Comparison of ENCODE assay signal across 9 mouse cellular contexts in genomic region chr11:69171626-69172025, GRCm38 (mm10). TPM values are rescaled to one million over a fixed set of nuclear protein-coding genes. Genes with fewer than 3 reads are reported as not detected.
DNase-seq lines count a peak whose midpoint lies in the region; ATAC-seq and TF ChIP-seq lines count a peak whose summit lies in the region.
"Had no signal": no experiment of that assay in that cellular context is flagged by ENCODE, and none has a peak within 500 bp of the region (broad histone marks: within the 10 kb centered on the region; RNA-seq: fewer than 3 reads in every experiment).

No protein-coding gene starts in this region.

- no peak overlapping the region for H3K4me3 ChIP-seq in forebrain, embryonic 11.5 days (ENCODE audit: low read depth, low read length)
- H3K4me3 ChIP-seq in forebrain, embryonic 12.5 days (replicated peaks), result no peak overlapping the region
- no peak overlapping the region for H3K4me3 ChIP-seq in spleen, adult 2 months (ENCODE audit: extremely low read depth, insufficient read depth, insufficient read length)

- peak; percentile 72; the same call in 1 of the 2 replicates for TF ChIP-seq CTCF in spleen, adult 2 months (IDR thresholded peaks at IDR 0.05; ENCODE audit: extremely low read depth, insufficient read depth, insufficient read length, insufficient replicate concordance)

- DNase-seq in forebrain, embryonic 11.5 days (ENCODE audit: low spot score), result peak; percentile 75
- peak in 1 of 2 experiments; percentile 18 for DNase-seq in spleen, adult 2 months (ENCODE audit: low read depth in 1 of 2, low spot score in 2 of 2)
- no peak for DNase-seq in spleen, adult 12 weeks (ENCODE audit: low spot score)
- peak; percentile 59 for DNase-seq in embryo, embryonic 11 days
- peak; percentile 77 for DNase-seq in heart, postnatal 36 days
- peak; percentile 70 for DNase-seq in lung, postnatal 14 days
- peak; percentile 87 for DNase-seq in testis, postnatal 10 days (ENCODE audit: low spot score)

- no peak overlapping the region for H3K9ac ChIP-seq in forebrain, embryonic 11.5 days (ENCODE audit: low read length)
- H3K9ac ChIP-seq in forebrain, embryonic 12.5 days, result no peak overlapping the region

- TF ChIP-seq POLR2A in spleen, adult 2 months (IDR thresholded peaks at IDR 0.05; ENCODE audit: low read depth, low read length), result no peak

- no peaks in the 10 kb centered on the region for H3K4me1 ChIP-seq in forebrain, embryonic 11.5 days (replicated peaks; ENCODE audit: control insufficient read depth, insufficient read depth, low read length)
- H3K4me1 ChIP-seq in forebrain, embryonic 12.5 days, result no peaks in the 10 kb centered on the region; the same call in 1 of the 2 replicates
- H3K4me1 ChIP-seq in spleen, adult 2 months (ENCODE audit: control insufficient read depth, insufficient read depth, insufficient read length), result no peaks in the 10 kb centered on the region

- no peak overlapping the region for H3K27ac ChIP-seq in forebrain, embryonic 11.5 days (ENCODE audit: low read depth, low read length)
- no peak overlapping the region for H3K27ac ChIP-seq in forebrain, embryonic 12.5 days
- H3K27ac ChIP-seq in spleen, adult 2 months (ENCODE audit: insufficient read depth, low read length), result no peak overlapping the region

- intact Hi-C loops in heart, postnatal 36 days (cut with DNase I), result no loop called here

- H3K36me3 ChIP-seq in forebrain, embryonic 11.5 days (ENCODE audit: control insufficient read depth, insufficient read depth, low read length), result no peaks in the 10 kb centered on the region
- no peaks in the 10 kb centered on the region for H3K36me3 ChIP-seq in forebrain, embryonic 12.5 days (replicated peaks)
- no peaks in the 10 kb centered on the region for H3K36me3 ChIP-seq in spleen, adult 2 months (ENCODE audit: control insufficient read depth, insufficient read depth, low read length)

- H3K9me3 ChIP-seq in forebrain, embryonic 11.5 days (ENCODE audit: control insufficient read depth, low read length), result no peaks in the 10 kb centered on the region
- H3K9me3 ChIP-seq in forebrain, embryonic 12.5 days, result no peaks in the 10 kb centered on the region

- no peak for ATAC-seq in forebrain, embryonic 11.5 days (replicated peaks; ENCODE audit: low FRiP score)
- ATAC-seq in forebrain, embryonic 12.5 days (ENCODE audit: low FRiP score), result no peak

- no peaks in the 10 kb centered on the region for H3K27me3 ChIP-seq in forebrain, embryonic 11.5 days (ENCODE audit: control insufficient read depth, insufficient read depth, low read length)
- peaks cover 5% of the 10 kb centered on the region; the same call in 1 of the 2 replicates for H3K27me3 ChIP-seq in forebrain, embryonic 12.5 days
- H3K27me3 ChIP-seq in spleen, adult 2 months (ENCODE audit: control insufficient read depth, insufficient read depth, low read length), result no peaks in the 10 kb centered on the region

- H3K4me2 ChIP-seq in forebrain, embryonic 11.5 days (ENCODE audit: low read depth, low read length, severe bottlenecking), result no peak overlapping the region
- no peak overlapping the region for H3K4me2 ChIP-seq in forebrain, embryonic 12.5 days

- WGBS in forebrain, embryonic 11.5 days, result 27% methylated on average over 7 of the region's 7 CpGs
- 32% methylated on average over 7 of the region's 7 CpGs for WGBS in forebrain, embryonic 12.5 days
- WGBS in spleen, adult 2 months, result 37% methylated on average over 7 of the region's 7 CpGs

RNA-seq across cellular contexts. Expression of gene Alox12b, which starts 14.8 kb away (rescaled TPM):
- 0.08 TPM in 1 of 2 replicates, not detected in the other for polyA plus RNA-seq in forebrain, embryonic 11.5 days (2014; fragmentation: Nextera tagmentation; extraction: Ambion mirVana)
- polyA plus RNA-seq in forebrain, embryonic 12.5 days (2016; fragmentation: Nextera tagmentation; extraction: Ambion mirVana), result not detected in 2 replicates
- not detected in 2 replicates for polyA plus RNA-seq in spleen, adult 2 months (2012; rRNA removed)
- total RNA-seq in heart, postnatal 36 days (2021), result not detected
- polyA plus RNA-seq: liver, embryonic 16.5 days had no signal

RNA-seq across cellular contexts. Expression of gene Alox8, which starts 26.0 kb away (rescaled TPM):
- 0.08 and 0.11 TPM in 2 replicates for polyA plus RNA-seq in forebrain, embryonic 11.5 days (2014; fragmentation: Nextera tagmentation; extraction: Ambion mirVana)
- polyA plus RNA-seq in forebrain, embryonic 12.5 days (2016; fragmentation: Nextera tagmentation; extraction: Ambion mirVana), result not detected in 2 replicates
- 0.12 and 0.18 TPM in 2 replicates for polyA plus RNA-seq in spleen, adult 2 months (2012; rRNA removed)
- total RNA-seq in heart, postnatal 36 days (2021), result 1 to 10 TPM; 1.4 to 2.1 TPM

RNA-seq across cellular contexts. Expression of gene Aloxe3, which starts 45.9 kb away (rescaled TPM):
- not detected in 2 replicates for polyA plus RNA-seq in forebrain, embryonic 11.5 days (2014; fragmentation: Nextera tagmentation; extraction: Ambion mirVana)
- 0.19 and 0.55 TPM in 2 replicates for polyA plus RNA-seq in forebrain, embryonic 12.5 days (2016; fragmentation: Nextera tagmentation; extraction: Ambion mirVana)
- polyA plus RNA-seq in spleen, adult 2 months (2012; rRNA removed), result 0.20 and 2.8 TPM in 2 replicates
- not detected for total RNA-seq in heart, postnatal 36 days (2021)

RNA-seq across cellular contexts. Expression of gene 9130213A22Rik, which starts 49.2 kb away (rescaled TPM):
- 0.39 TPM in 1 of 2 replicates, not detected in the other for polyA plus RNA-seq in forebrain, embryonic 11.5 days (2014; fragmentation: Nextera tagmentation; extraction: Ambion mirVana)
- polyA plus RNA-seq in forebrain, embryonic 12.5 days (2016; fragmentation: Nextera tagmentation; extraction: Ambion mirVana), result 0.11 TPM in 1 of 2 replicates, not detected in the other
- 0.40 and 0.69 TPM in 2 replicates for polyA plus RNA-seq in spleen, adult 2 months (2012; rRNA removed)
- total RNA-seq in heart, postnatal 36 days (2021), result under 1 TPM in 1 of 2 experiments, not detected in 1; 0.22 TPM
- polyA plus RNA-seq: liver, embryonic 16.5 days had no signal

RNA-seq across cellular contexts. Expression of gene Hes7, which starts 51.4 kb away (rescaled TPM):
- polyA plus RNA-seq in forebrain, embryonic 11.5 days (2014; fragmentation: Nextera tagmentation; extraction: Ambion mirVana), result 0.11 and 0.24 TPM in 2 replicates
- polyA plus RNA-seq in forebrain, embryonic 12.5 days (2016; fragmentation: Nextera tagmentation; extraction: Ambion mirVana), result 0.31 and 0.43 TPM in 2 replicates
- 0.44 and 0.55 TPM in 2 replicates for polyA plus RNA-seq in spleen, adult 2 months (2012; rRNA removed)
- total RNA-seq in heart, postnatal 36 days (2021), result not detected
